Mouse (Mus musculus): ENCODE measurements around the gene Usp7. TPM values are rescaled to one million over a fixed set of nuclear protein-coding genes. Genes with fewer than 3 reads are reported as not detected.
A peak's percentile ranks its signal among the peaks of the same experiment; 100 is the strongest.

The Usp7 gene
- polyA plus RNA-seq, 1 experiment from 2014 or later = 22.4 TPM

DNA sequence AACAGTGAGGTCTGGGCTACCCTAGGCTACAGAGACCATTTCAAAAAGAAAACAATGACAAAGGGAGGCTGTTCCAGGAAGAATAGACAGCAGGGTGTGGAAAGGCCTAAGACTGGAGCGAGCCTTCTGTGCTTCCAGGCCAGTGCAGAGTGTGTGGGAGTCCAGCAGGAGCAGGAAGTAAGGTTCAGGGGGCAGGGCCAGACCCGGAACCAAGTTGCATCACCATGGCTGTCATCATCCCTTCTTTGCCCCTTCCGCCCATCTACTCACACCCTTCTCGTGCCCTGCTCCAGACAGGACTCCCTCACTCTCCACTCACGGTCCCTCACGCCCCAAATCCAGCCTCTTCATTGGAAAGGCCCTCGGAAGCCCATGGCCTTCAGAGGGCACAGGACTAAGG lies 124.8 kb downstream of the Usp7 start:
- Histone ChIP-seq H3K27me3 (ENCODE audit: control insufficient read depth, insufficient read depth, low read depth, low read length) (no peaks in the 10 kb centered on the region), H3K9ac (ENCODE audit: low read depth, low read length) (peak overlapping the region; percentile 30; the same call in 1 of the 2 replicates), H3K4me2 (ENCODE audit: low read depth, low read length) (peak overlapping the region; percentile 28), H3K36me3 (ENCODE audit: control insufficient read depth, insufficient read depth) (peaks cover 23% of the 10 kb centered on the region), H3K27ac (ENCODE audit: low read length) (peak overlapping the region; percentile 23), H3K4me3 (ENCODE audit: low read depth, low read length) (no peak overlapping the region), H3K4me1 (ENCODE audit: control insufficient read depth, low read depth, low read length) (peaks cover 61% of the 10 kb centered on the region), H3K9me3 (replicated peaks; ENCODE audit: control insufficient read depth, low read length) (no peaks in the 10 kb centered on the region)
- no peak for ATAC-seq (ENCODE audit: low read depth)
- WGBS (ENCODE audit: insufficient replicate concordance) = 69% methylated on average over 7 of the region's 7 CpGs

DNA sequence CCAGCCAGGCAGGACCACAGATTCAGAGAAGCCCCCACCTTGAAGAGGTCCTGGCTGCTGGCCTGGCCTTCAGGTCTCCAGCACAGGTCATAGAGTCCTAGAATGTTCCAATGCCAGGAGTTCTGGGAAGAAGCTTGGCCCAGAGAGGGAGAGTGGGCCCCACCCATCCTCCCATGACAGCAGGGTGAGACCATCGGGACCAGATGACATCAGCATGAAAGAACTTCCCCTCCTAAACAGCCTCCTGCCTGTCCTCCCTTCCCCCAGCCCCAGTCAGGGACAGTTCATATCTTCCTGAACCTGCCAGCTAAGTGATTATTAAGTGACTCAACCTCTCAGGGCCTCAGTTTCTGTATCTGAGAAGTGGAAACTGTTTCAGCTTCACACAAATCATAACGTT lies 125.7 kb downstream of the Usp7 start:
- no peak overlapping the region for H3K4me2 ChIP-seq (ENCODE audit: low read depth, low read length)
- no peak overlapping the region for H3K9ac ChIP-seq (ENCODE audit: low read depth, low read length)
- peaks cover 31% of the 10 kb centered on the region for H3K36me3 ChIP-seq (ENCODE audit: control insufficient read depth, insufficient read depth)
- no peak overlapping the region for H3K4me3 ChIP-seq (ENCODE audit: low read depth, low read length)
- no peaks in the 10 kb centered on the region for H3K27me3 ChIP-seq (ENCODE audit: control insufficient read depth, insufficient read depth, low read depth, low read length)
- ATAC-seq (ENCODE audit: low read depth) = no peak
- 20% methylated on average over 2 of the region's 2 CpGs for WGBS (ENCODE audit: insufficient replicate concordance)
- peaks cover 61% of the 10 kb centered on the region for H3K4me1 ChIP-seq (ENCODE audit: control insufficient read depth, low read depth, low read length)
- no peaks in the 10 kb centered on the region for H3K9me3 ChIP-seq (replicated peaks; ENCODE audit: control insufficient read depth, low read length)
- H3K27ac ChIP-seq (ENCODE audit: low read length) = peak overlapping the region; percentile 1; the same call in 1 of the 2 replicates

DNA sequence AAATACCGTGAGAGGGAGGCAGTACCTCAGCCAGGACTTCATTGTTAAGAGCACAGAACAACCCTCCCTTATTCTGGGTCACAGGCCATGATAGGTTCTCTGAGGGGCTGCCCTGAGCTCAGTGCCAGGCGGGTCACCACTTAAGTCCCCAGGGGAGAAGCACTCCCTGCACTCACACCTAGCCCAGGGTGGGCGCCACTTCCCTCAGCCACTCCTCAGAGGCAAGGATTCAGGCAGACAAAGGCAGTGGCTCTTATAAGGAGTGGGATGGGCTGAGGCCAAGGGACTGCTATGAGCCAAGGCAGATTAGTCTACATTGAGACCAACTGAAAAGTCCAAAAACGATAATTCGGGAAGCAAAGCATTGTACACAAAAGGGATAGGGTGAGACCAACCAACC lies 126.7 kb downstream of the Usp7 start:
- Histone ChIP-seq H3K4me1 (ENCODE audit: control insufficient read depth, low read depth, low read length) (peaks cover 56% of the 10 kb centered on the region), H3K27ac (ENCODE audit: low read length) (no peak overlapping the region), H3K27me3 (ENCODE audit: control insufficient read depth, insufficient read depth, low read depth, low read length) (no peaks in the 10 kb centered on the region), H3K9me3 (replicated peaks; ENCODE audit: control insufficient read depth, low read length) (no peaks in the 10 kb centered on the region), H3K36me3 (ENCODE audit: control insufficient read depth, insufficient read depth) (peaks cover 38% of the 10 kb centered on the region), H3K9ac (ENCODE audit: low read depth, low read length) (no peak overlapping the region), H3K4me3 (ENCODE audit: low read depth, low read length) (no peak overlapping the region), H3K4me2 (ENCODE audit: low read depth, low read length) (no peak overlapping the region)
- no peak for ATAC-seq (ENCODE audit: low read depth)
- 88% methylated on average over 5 of the region's 5 CpGs for WGBS (ENCODE audit: insufficient replicate concordance)

DNA sequence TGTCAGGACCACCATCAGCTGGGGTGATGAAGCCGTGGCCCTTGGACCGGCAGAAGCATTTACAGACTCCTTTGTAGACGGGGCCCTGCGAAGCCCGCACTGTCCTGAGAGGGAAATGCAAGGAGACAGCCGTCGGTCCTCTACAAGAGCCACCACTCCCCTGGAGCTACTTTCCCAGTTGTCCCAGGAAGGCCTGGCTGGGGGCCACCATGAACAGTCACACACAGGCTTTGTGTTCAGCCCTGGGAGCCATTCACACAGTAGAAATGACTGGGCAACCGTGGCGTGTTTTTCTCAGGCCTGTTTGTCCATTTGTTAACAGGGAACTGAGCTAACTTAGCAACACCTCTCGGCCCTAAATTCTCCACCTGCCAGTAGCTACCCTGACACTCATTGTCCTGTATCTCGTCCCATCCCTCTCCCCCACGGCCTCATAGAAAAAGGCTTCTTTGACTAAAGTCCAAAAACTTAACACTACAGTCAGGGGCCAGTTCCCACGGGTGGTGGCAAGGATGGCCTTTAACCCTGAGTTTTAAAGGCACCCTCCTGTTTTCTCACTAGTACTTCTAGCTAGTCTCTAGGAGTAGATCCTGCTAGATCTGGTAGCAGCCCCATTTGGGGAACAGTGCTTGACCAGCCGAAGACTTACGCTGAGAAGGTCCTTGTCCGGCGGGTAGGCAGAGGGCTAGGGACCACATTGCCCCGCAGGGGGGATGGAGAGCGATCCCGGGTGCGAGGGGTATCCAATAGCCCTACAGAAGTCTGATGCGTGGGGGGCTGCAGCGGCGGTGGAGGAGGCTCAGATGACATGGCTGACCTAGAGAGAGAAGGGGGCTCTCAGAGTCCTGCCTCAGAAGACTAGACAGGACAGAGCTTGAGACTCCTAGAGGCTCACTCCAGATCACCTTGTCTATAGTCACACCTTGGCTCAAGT lies 128.2 kb downstream of the Usp7 start:
- no peaks in the 10 kb centered on the region for H3K9me3 ChIP-seq (replicated peaks; ENCODE audit: control insufficient read depth, low read length)
- no peak overlapping the region for H3K9ac ChIP-seq (ENCODE audit: low read depth, low read length)
- H3K27me3 ChIP-seq (ENCODE audit: control insufficient read depth, insufficient read depth, low read depth, low read length) = no peaks in the 10 kb centered on the region
- peaks cover 41% of the 10 kb centered on the region for H3K4me1 ChIP-seq (ENCODE audit: control insufficient read depth, low read depth, low read length)
- H3K4me3 ChIP-seq (ENCODE audit: low read depth, low read length) = no peak overlapping the region
- H3K4me2 ChIP-seq (ENCODE audit: low read depth, low read length) = no peak overlapping the region
- H3K36me3 ChIP-seq (ENCODE audit: control insufficient read depth, insufficient read depth) = peaks cover 51% of the 10 kb centered on the region
- no peak for ATAC-seq (ENCODE audit: low read depth)
- 83% methylated on average over 24 of the region's 24 CpGs for WGBS (ENCODE audit: insufficient replicate concordance)
- no peak overlapping the region; the same call in 1 of the 2 replicates for H3K27ac ChIP-seq (ENCODE audit: low read length)

DNA sequence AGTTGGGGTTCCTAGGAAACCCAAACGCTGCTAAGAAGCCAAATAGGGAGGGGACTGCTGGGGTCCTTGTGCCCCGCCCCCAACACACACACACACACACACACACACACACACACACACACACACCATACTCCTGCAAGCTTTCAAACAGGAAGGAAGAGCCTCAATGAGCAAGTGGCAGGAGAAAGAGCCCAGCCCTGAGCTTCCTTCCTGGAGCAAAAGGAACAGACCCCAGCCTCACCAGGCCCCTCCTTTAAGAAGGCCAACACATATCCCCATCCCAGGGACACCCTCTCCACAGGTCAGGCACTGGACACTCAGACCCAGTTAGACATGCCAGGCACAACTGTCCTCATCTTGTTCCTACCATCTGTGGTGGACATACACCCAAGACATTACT lies 129.1 kb downstream of the Usp7 start:
- no peak for ATAC-seq (ENCODE audit: low read depth)
- Histone ChIP-seq H3K27me3 (ENCODE audit: control insufficient read depth, insufficient read depth, low read depth, low read length) (no peaks in the 10 kb centered on the region), H3K4me2 (ENCODE audit: low read depth, low read length) (no peak overlapping the region), H3K4me3 (ENCODE audit: low read depth, low read length) (no peak overlapping the region), H3K9ac (ENCODE audit: low read depth, low read length) (no peak overlapping the region), H3K27ac (ENCODE audit: low read length) (no peak overlapping the region; the same call in 1 of the 2 replicates), H3K36me3 (ENCODE audit: control insufficient read depth, insufficient read depth) (peaks cover 48% of the 10 kb centered on the region), H3K4me1 (ENCODE audit: control insufficient read depth, low read depth, low read length) (peaks cover 33% of the 10 kb centered on the region), H3K9me3 (replicated peaks; ENCODE audit: control insufficient read depth, low read length) (no peaks in the 10 kb centered on the region)
- WGBS (ENCODE audit: insufficient replicate concordance) = 12% methylated on average over 2 of the region's 2 CpGs

DNA sequence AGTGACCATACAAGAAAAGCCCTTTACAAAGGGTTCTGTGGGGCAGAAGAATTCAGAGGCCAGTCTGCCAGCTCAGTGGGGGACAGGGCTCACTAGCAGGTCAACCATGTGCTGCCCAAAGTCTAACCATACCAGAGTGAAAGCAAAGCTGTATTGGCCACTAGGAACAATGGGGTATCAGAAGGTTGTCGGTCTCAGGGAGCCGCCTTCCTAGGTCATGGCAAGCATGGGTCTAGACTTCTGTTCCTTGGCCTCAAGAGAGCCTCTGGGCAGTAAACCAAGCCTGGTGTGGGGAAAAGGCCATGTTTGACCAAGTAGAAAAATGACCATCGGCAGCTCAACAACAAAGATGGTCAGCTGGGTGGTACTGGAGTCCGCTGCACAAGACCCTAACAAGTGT lies 133.3 kb downstream of the Usp7 start:
- Histone ChIP-seq H3K9me3 (replicated peaks; ENCODE audit: control insufficient read depth, low read length) (no peaks in the 10 kb centered on the region), H3K27me3 (ENCODE audit: control insufficient read depth, insufficient read depth, low read depth, low read length) (no peaks in the 10 kb centered on the region), H3K36me3 (ENCODE audit: control insufficient read depth, insufficient read depth) (peaks cover 48% of the 10 kb centered on the region), H3K27ac (ENCODE audit: low read length) (no peak overlapping the region), H3K4me1 (ENCODE audit: control insufficient read depth, low read depth, low read length) (peaks cover 9% of the 10 kb centered on the region), H3K4me2 (ENCODE audit: low read depth, low read length) (no peak overlapping the region), H3K9ac (ENCODE audit: low read depth, low read length) (no peak overlapping the region), H3K4me3 (ENCODE audit: low read depth, low read length) (no peak overlapping the region)
- WGBS (ENCODE audit: insufficient replicate concordance) = 91% methylated on average over 4 of the region's 4 CpGs
- ATAC-seq (ENCODE audit: low read depth) = no peak

DNA sequence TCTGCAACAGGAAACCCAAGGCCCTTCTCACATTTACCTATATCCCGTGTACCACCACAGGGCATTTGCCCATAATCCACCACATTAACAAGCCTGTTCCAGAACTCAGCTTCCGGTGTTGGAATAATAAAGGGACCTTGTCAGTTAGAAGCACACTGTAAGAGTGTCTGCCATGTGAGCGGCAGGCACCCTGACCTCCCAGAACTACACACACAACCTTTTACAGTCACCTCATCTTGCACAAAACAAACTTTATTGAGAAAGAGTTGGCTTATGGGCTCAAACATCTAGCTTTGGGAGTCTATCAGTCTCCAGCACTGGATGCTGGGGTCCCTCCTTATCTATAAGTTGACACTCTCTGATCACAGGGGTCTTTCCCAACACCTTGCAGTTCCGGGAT lies 133.8 kb downstream of the Usp7 start:
- Histone ChIP-seq H3K4me1 (ENCODE audit: control insufficient read depth, low read depth, low read length) (peaks cover 9% of the 10 kb centered on the region), H3K36me3 (ENCODE audit: control insufficient read depth, insufficient read depth) (peaks cover 44% of the 10 kb centered on the region), H3K27me3 (ENCODE audit: control insufficient read depth, insufficient read depth, low read depth, low read length) (no peaks in the 10 kb centered on the region), H3K9me3 (replicated peaks; ENCODE audit: control insufficient read depth, low read length) (no peaks in the 10 kb centered on the region), H3K4me3 (ENCODE audit: low read depth, low read length) (no peak overlapping the region), H3K9ac (ENCODE audit: low read depth, low read length) (no peak overlapping the region), H3K4me2 (ENCODE audit: low read depth, low read length) (no peak overlapping the region), H3K27ac (ENCODE audit: low read length) (no peak overlapping the region)
- no peak for ATAC-seq (ENCODE audit: low read depth)
- 80% methylated on average over 4 of the region's 4 CpGs for WGBS (ENCODE audit: insufficient replicate concordance)

DNA sequence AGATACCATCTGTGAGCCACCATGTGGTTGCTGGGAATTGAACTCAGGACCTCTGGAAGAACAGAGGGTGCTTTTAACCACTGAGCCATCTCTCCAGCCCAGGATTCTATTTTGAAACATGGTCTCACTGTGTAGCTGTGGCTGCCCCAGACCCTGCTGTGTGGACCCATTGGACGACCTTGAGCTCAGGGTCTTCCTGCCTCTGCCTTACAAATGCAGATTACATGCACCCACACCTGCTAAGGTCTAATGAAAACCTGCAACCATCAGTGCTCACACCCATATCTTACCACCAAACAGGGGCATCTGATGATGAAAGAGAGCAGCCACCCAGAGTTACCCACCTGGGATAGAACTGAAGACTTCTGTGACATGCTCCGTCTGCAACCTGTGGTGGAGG lies 135.9 kb downstream of the Usp7 start:
- Histone ChIP-seq H3K4me1 (ENCODE audit: control insufficient read depth, low read depth, low read length) (peaks cover 9% of the 10 kb centered on the region), H3K9me3 (replicated peaks; ENCODE audit: control insufficient read depth, low read length) (no peaks in the 10 kb centered on the region), H3K27ac (ENCODE audit: low read length) (no peak overlapping the region), H3K36me3 (ENCODE audit: control insufficient read depth, insufficient read depth) (peaks cover 36% of the 10 kb centered on the region), H3K27me3 (ENCODE audit: control insufficient read depth, insufficient read depth, low read depth, low read length) (no peaks in the 10 kb centered on the region), H3K4me2 (ENCODE audit: low read depth, low read length) (no peak overlapping the region), H3K9ac (ENCODE audit: low read depth, low read length) (no peak overlapping the region), H3K4me3 (ENCODE audit: low read depth, low read length) (no peak overlapping the region)
- WGBS (ENCODE audit: insufficient replicate concordance) = 73% methylated on average over 2 of the region's 2 CpGs
- ATAC-seq (ENCODE audit: low read depth) = no peak

DNA sequence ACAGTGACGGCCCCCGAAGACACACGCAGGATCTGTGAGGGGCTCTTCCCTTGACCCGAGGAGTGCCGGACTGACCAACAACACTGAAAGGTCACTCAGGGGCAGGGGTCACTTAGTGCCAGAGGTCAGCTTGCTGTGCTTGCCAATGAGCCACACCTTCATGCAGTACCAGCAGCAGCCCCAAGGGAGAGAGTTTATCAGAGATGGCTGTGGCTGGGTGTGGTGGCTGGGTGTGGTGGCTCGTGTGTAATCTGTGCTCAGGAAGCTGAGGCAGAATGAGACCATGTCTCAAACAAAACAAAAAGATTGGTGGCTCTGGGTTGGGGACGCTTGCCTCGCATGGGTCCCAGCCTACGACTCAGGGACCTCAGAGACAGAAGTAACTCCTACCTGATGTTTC lies 136.5 kb downstream of the Usp7 start:
- Histone ChIP-seq H3K4me3 (ENCODE audit: low read depth, low read length) (no peak overlapping the region), H3K9ac (ENCODE audit: low read depth, low read length) (no peak overlapping the region), H3K4me1 (ENCODE audit: control insufficient read depth, low read depth, low read length) (peaks cover 9% of the 10 kb centered on the region), H3K36me3 (ENCODE audit: control insufficient read depth, insufficient read depth) (peaks cover 39% of the 10 kb centered on the region), H3K27ac (ENCODE audit: low read length) (no peak overlapping the region), H3K4me2 (ENCODE audit: low read depth, low read length) (no peak overlapping the region), H3K9me3 (replicated peaks; ENCODE audit: control insufficient read depth, low read length) (no peaks in the 10 kb centered on the region), H3K27me3 (ENCODE audit: control insufficient read depth, insufficient read depth, low read depth, low read length) (no peaks in the 10 kb centered on the region)
- 65% methylated on average over 9 of the region's 9 CpGs for WGBS (ENCODE audit: insufficient replicate concordance)
- ATAC-seq (ENCODE audit: low read depth) = peak; percentile 74
